Mouse (Mus musculus): ENCODE results near the gene Sh3pxd2a.

DNA sequence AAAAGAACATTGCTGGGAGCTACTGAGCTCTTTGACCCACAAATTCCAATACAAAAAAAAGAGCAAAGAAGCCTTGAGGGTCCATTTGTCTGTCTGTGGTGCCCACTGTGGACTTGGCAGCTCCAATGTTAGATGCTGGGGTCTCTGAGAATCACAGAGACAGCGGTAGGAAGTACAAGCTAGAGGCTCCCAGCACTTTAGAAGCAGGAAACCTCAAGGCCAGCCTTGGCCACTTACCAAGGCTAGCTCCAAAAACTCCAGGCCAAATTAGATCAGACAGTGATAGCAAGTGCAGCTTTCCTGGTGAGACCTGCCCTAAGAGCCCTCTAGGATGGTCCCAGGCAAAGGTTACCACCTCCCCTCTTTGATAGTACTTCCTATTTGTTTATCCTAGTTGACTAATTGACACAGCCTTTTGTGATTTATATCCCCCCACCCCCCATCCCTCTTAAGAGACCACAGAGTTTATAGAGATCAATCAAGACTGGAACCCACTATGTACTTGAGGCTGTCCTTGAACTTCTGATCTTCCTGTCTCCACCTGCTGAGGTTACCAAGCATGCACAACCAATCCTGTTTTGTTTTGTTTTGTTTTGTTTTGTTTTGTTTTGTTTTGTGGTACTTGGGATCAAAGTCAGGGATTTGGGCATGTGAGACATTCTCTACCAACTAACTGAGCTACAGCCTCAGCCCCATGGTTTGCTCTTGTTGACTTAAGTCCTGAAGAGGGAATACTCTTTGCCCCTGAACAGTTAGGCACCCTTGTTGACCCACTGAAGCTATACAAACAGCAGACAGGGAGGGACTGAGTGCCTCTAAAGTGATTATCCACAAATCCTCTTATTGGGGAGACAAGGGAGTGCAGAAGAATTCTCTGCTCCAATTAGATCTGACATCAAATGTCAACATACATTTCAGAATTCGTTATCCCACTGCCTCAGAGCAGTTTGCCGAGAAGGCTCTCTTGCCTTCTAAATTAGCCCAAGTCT, 60.5 kb downstream of the Sh3pxd2a start:
- TF ChIP-seq CTCF (conservative IDR thresholded peaks at IDR 0.05; ENCODE audit: insufficient read depth, insufficient read length, low read depth, low read length) (no peak), POLR2A (IDR thresholded peaks at IDR 0.05; ENCODE audit: low read depth, low read length) (no peak)
